Mouse (Mus musculus) midbrain, embryonic 16.5 days (tissue): ENCODE measurements around the gene Zup1. TPM values are rescaled to one million over a fixed set of nuclear protein-coding genes. Genes with fewer than 3 reads are reported as not detected.
"Not testable (repeated sequence)": the region's sequence is repeated elsewhere in the genome, so short reads cannot be mapped to it uniquely, and the experiment has no call there.

Experiments
- ATAC-seq: fragments of 200-750 bp; cut with Nextera tagmentation; 2 replicates; pipeline ENCODE4 v1.8.0; 2017; ENCODE audit warnings: moderate TSS enrichment
- H3K27ac ChIP-seq: fragments of 300-500 bp; sonication (generic); 2 replicates; pipeline ENCODE4 v1.5.1; 2014; ENCODE audit warnings: mild to moderate bottlenecking, low read length, mixed read lengths
- H3K27me3 ChIP-seq: fragments of 300-500 bp; sonication (generic); 2 replicates; pipeline ENCODE4 v1.6.1; 2014; ENCODE audit warnings: low read depth, low read length, mixed read lengths; ENCODE audit not compliant: control insufficient read depth, insufficient read depth
- H3K36me3 ChIP-seq: fragments of 300-500 bp; sonication (generic); 2 replicates; pipeline ENCODE4 v1.6.1; 2014; ENCODE audit warnings: mild to moderate bottlenecking, low read length, moderate library complexity, mixed read lengths; ENCODE audit not compliant: control insufficient read depth, insufficient read depth
- H3K4me1 ChIP-seq: fragments of 300-500 bp; sonication (generic); 2 replicates; pipeline ENCODE4 v1.6.1; 2014; ENCODE audit warnings: mild to moderate bottlenecking, low read length, mixed read lengths; ENCODE audit not compliant: control insufficient read depth, insufficient read depth
- H3K4me2 ChIP-seq: fragments of 300-500 bp; sonication (generic); 2 replicates; pipeline ENCODE4 v1.6.1; 2014; ENCODE audit warnings: mild to moderate bottlenecking, low read length, mixed read lengths
- H3K4me3 ChIP-seq: fragments of 300-500 bp; sonication (generic); 2 replicates; pipeline ENCODE4 v1.5.1; 2014; ENCODE audit warnings: low read depth, mild to moderate bottlenecking, low read length, moderate library complexity, mixed read lengths
- H3K9ac ChIP-seq: fragments of 300-500 bp; sonication (generic); 2 replicates; pipeline ENCODE4 v1.6.1; 2014; ENCODE audit warnings: low read depth, low read length, mixed read lengths
- H3K9me3 ChIP-seq: fragments of 300-500 bp; sonication (generic); replicated peaks from 2 replicates; pipeline ENCODE4 v1.6.1; 2014; ENCODE audit warnings: mild to moderate bottlenecking, low read length, mixed read lengths; ENCODE audit not compliant: control insufficient read depth, poor library complexity, severe bottlenecking
- WGBS: fragments of 180-500 bp; shearing (Covaris S2); extraction: QIAGEN DNeasy Blood & Tissue Kit; methylation state at CpG from one replicate; pipeline ENCODE4 v1.1.7; 2014; 5-methylcytosine and 5-hydroxymethylcytosine counted together
- polyA plus RNA-seq: library from polyadenylated mRNA; unstranded; fragments of >200 nt; fragmentation: Nextera tagmentation; extraction: Ambion mirVana; gene quantifications from 2 replicates; pipeline ENCODE4 v1.2.1, GENCODE M21; 2015

The Zup1 gene
- polyA plus RNA-seq, 1 experiment from 2014 or later, result 18.8 TPM

GRCm38 (mm10) chr10:33905489-33905888 lies 45.6 kb downstream of the Zup1 start:
- 5% methylated on average over 6 of the region's 6 CpGs for WGBS
- Histone ChIP-seq H3K36me3 (no peaks in the 10 kb centered on the region), H3K4me3 (peak overlapping the region; percentile 47), H3K4me2 (peak overlapping the region; percentile 67), H3K9me3 (no peaks in the 10 kb centered on the region), H3K4me1 (no peaks in the 10 kb centered on the region), H3K9ac (peak overlapping the region; percentile 28; the same call in 1 of the 2 replicates), H3K27ac (no peak overlapping the region), H3K27me3 (no peaks in the 10 kb centered on the region)
- peak; percentile 37; the same call in 1 of the 2 replicates for ATAC-seq

GRCm38 (mm10) chr10:33904530-33905481 lies 46.3 kb downstream of the Zup1 start, which contains the start of gene Rsph4a:
Gene Rsph4a, plus strand, starts transcription at chr10:33905111.
- Histone ChIP-seq H3K27me3 (no peaks in the 10 kb centered on the region), H3K9me3 (no peaks in the 10 kb centered on the region), H3K9ac (peak within 1 kb of the TSS; percentile 28; the same call in 1 of the 2 replicates), H3K4me2 (peak within 1 kb of the TSS; percentile 67), H3K4me3 (peak within 1 kb of the TSS; percentile 47), H3K4me1 (no peaks in the 10 kb centered on the region), H3K27ac (no peak within 1 kb of the TSS), H3K36me3 (no peaks in the 10 kb centered on the region)
- WGBS, result 8% methylated on average over 17 of the region's 17 CpGs
- ATAC-seq, result peak; percentile 100

- not testable (repeated sequence) for H3K4me1 ChIP-seq, H3K9me3 ChIP-seq, ATAC-seq, H3K4me3 ChIP-seq, H3K27ac ChIP-seq, H3K27me3 ChIP-seq, H3K4me2 ChIP-seq, H3K9ac ChIP-seq, H3K36me3 ChIP-seq
- 90% methylated on average over 1 of the region's 1 CpGs for WGBS
These were observed 49.5 kb downstream of the Zup1 start for GRCm38 (mm10) chr10:33901520-33901919.

GRCm38 (mm10) chr10:33882411-33882810 lies 68.7 kb downstream of the Zup1 start:
- not testable (repeated sequence) for H3K9me3 ChIP-seq, ATAC-seq, H3K4me3 ChIP-seq, H3K4me1 ChIP-seq, H3K36me3 ChIP-seq, H3K27ac ChIP-seq, H3K9ac ChIP-seq, H3K27me3 ChIP-seq, H3K4me2 ChIP-seq
- WGBS, result 78% methylated on average over 2 of the region's 2 CpGs

GRCm38 (mm10) chr10:33872672-33873398 lies 78.2 kb downstream of the Zup1 start:
- no peak overlapping the region for H3K4me3 ChIP-seq
- no peak for ATAC-seq

GRCm38 (mm10) chr10:33870441-33870840 lies 80.6 kb downstream of the Zup1 start:
- Histone ChIP-seq H3K27ac (no peak overlapping the region), H3K4me2 (no peak overlapping the region), H3K36me3 (no peaks in the 10 kb centered on the region), H3K9ac (no peak overlapping the region), H3K27me3 (no peaks in the 10 kb centered on the region), H3K4me1 (no peaks in the 10 kb centered on the region), H3K4me3 (no peak overlapping the region), H3K9me3 (no peaks in the 10 kb centered on the region)
- no peak for ATAC-seq
- WGBS, result 37% methylated on average over 1 of the region's 1 CpGs

More at GRCm38 (mm10) chr10:33872672-33873398, 78.2 kb downstream of the Zup1 start:
- Histone ChIP-seq H3K9ac (no peak overlapping the region), H3K27ac (no peak overlapping the region), H3K4me1 (no peaks in the 10 kb centered on the region), H3K4me2 (no peak overlapping the region), H3K36me3 (no peaks in the 10 kb centered on the region), H3K9me3 (no peaks in the 10 kb centered on the region), H3K27me3 (no peaks in the 10 kb centered on the region)
- 98% methylated on average over 2 of the region's 2 CpGs for WGBS

Other genes starting within 250 kb of the Zup1 start
- not detected in 2 replicates for gene Sult3a2, start 164.6 kb downstream of the Zup1 start, polyA plus RNA-seq
- not detected in 2 replicates for gene Sult3a1, start 93.5 kb downstream of the Zup1 start, polyA plus RNA-seq
- 1.4 and 2.1 TPM in 2 replicates for gene Rsph4a, start 46.2 kb downstream of the Zup1 start, polyA plus RNA-seq
- 118 and 125 TPM in 2 replicates for gene Rwdd1, start 68.4 kb upstream of the Zup1 start, polyA plus RNA-seq
- not detected in 2 replicates for gene Trappc3l, start 86.3 kb upstream of the Zup1 start, polyA plus RNA-seq
- not detected in 2 replicates for gene Calhm4, start 93.0 kb upstream of the Zup1 start, polyA plus RNA-seq
- gene Calhm5, start 145.2 kb upstream of the Zup1 start, polyA plus RNA-seq, result 0.69 and 0.92 TPM in 2 replicates
- 0.45 and 0.67 TPM in 2 replicates for gene Calhm6, start 176.7 kb upstream of the Zup1 start, polyA plus RNA-seq